Mouse (Mus musculus): Measurements from ENCODE around the gene Itgb8. TPM values are rescaled to one million over a fixed set of nuclear protein-coding genes. Genes with fewer than 3 reads are reported as not detected.

Itgb8 gene
- total and polyA plus RNA-seq, 2 experiments from 2014 or later, result 1.2 to 6.0 TPM

DNA sequence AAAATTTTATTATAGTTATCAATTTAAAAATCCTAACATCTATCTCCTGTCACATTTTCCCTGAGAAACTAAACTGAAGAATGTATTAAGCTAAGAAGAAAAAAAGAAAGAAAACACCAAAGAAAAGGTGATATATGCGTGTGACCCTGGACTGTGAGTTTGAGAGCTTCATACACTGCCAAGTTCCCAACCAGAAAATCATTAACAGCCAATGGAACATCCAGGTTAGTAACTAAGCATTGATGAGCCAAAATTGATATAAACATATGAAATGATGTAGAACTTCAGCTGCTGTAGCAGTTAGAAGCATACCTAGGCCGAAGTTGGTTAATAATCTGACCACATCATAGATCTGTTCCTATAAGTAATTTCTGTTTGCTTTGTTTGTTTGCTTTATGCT is 6.8 kb downstream of the Itgb8 start:
- DNase-seq (ENCODE audit: low spot score) (no peak), ATAC-seq (ENCODE audit: insufficient read depth, low read depth) (no peak)
- Histone ChIP-seq H3K4me1 (ENCODE audit: control insufficient read depth, insufficient read depth) (no peaks in the 10 kb centered on the region), H3K4me3 (ENCODE audit: low read depth, low read length) (no peak overlapping the region), H3K36me3 (replicated peaks; ENCODE audit: control insufficient read depth, insufficient read depth, low read length) (no peaks in the 10 kb centered on the region), H3K4me2 (ENCODE audit: low read depth, low read length) (no peak overlapping the region), H3K27ac (ENCODE audit: low read depth) (no peak overlapping the region), H3K9me3 (replicated peaks; ENCODE audit: control insufficient read depth, low read length) (no peaks in the 10 kb centered on the region), H3K9ac (replicated peaks; ENCODE audit: low read depth, low read length) (no peak overlapping the region), H3K27me3 (ENCODE audit: control insufficient read depth, insufficient read depth, low read length) (no peaks in the 10 kb centered on the region)
- TF ChIP-seq CTCF (IDR thresholded peaks at IDR 0.05; ENCODE audit: low read depth) (no peak), EP300 (IDR thresholded peaks at IDR 0.05; ENCODE audit: low read depth) (no peak)
- WGBS, result 75% methylated on average over 2 of the region's 2 CpGs

- H3K9me3 ChIP-seq (replicated peaks; ENCODE audit: control insufficient read depth, low read length), result no peaks in the 10 kb centered on the region
- no peak for TF ChIP-seq EP300 (IDR thresholded peaks at IDR 0.05; ENCODE audit: low read depth)
- TF ChIP-seq CTCF (IDR thresholded peaks at IDR 0.05; ENCODE audit: low read depth), result no peak
- H3K27ac ChIP-seq (ENCODE audit: low read depth), result no peak overlapping the region
- no peaks in the 10 kb centered on the region for H3K27me3 ChIP-seq (ENCODE audit: control insufficient read depth, insufficient read depth, low read length)
- no peak overlapping the region for H3K4me3 ChIP-seq (ENCODE audit: low read depth, low read length)
- H3K4me2 ChIP-seq (ENCODE audit: low read depth, low read length), result no peak overlapping the region
- no peak for ATAC-seq (ENCODE audit: insufficient read depth, low read depth)
- DNase-seq (ENCODE audit: low spot score), result no peak
- H3K9ac ChIP-seq (replicated peaks; ENCODE audit: low read depth, low read length), result no peak overlapping the region
- H3K4me1 ChIP-seq (ENCODE audit: control insufficient read depth, insufficient read depth), result no peaks in the 10 kb centered on the region
- H3K36me3 ChIP-seq (replicated peaks; ENCODE audit: control insufficient read depth, insufficient read depth, low read length), result no peaks in the 10 kb centered on the region
These were observed 8.2 kb downstream of the Itgb8 start for GRCm38 (mm10) chr12:119230444-119230843.

DNA sequence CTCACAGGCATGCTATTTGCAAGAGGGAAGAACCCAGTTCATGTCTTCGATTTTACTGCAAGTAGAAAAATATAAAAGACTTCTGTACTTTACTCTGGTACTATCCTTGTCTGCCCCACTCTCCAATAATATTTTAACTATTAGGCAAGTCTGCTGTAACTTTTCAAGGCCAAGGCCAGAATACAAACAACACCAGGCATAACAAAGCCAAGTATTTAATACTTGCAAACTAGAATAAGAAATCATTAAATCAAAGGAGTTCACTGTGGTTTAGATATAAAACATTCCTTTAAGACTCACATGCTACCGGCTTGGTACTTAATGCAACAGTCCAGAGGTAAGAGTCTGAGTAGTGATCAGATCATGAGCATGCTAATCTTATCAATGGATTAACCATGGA is 9.0 kb downstream of the Itgb8 start:
- H3K27ac ChIP-seq (ENCODE audit: low read depth), result no peak overlapping the region
- DNase-seq (ENCODE audit: low spot score), result no peak
- H3K4me3 ChIP-seq (ENCODE audit: low read depth, low read length), result no peak overlapping the region
- H3K4me1 ChIP-seq (ENCODE audit: control insufficient read depth, insufficient read depth), result no peaks in the 10 kb centered on the region
- H3K9me3 ChIP-seq (replicated peaks; ENCODE audit: control insufficient read depth, low read length), result no peaks in the 10 kb centered on the region
- ATAC-seq (ENCODE audit: insufficient read depth, low read depth), result no peak
- H3K36me3 ChIP-seq (replicated peaks; ENCODE audit: control insufficient read depth, insufficient read depth, low read length), result no peaks in the 10 kb centered on the region
- TF ChIP-seq CTCF (IDR thresholded peaks at IDR 0.05; ENCODE audit: low read depth) (no peak), EP300 (IDR thresholded peaks at IDR 0.05; ENCODE audit: low read depth) (no peak)
- no peaks in the 10 kb centered on the region for H3K27me3 ChIP-seq (ENCODE audit: control insufficient read depth, insufficient read depth, low read length)
- no peak overlapping the region for H3K9ac ChIP-seq (replicated peaks; ENCODE audit: low read depth, low read length)
- 72% methylated on average over 2 of the region's 2 CpGs for WGBS
- H3K4me2 ChIP-seq (ENCODE audit: low read depth, low read length), result no peak overlapping the region

DNA sequence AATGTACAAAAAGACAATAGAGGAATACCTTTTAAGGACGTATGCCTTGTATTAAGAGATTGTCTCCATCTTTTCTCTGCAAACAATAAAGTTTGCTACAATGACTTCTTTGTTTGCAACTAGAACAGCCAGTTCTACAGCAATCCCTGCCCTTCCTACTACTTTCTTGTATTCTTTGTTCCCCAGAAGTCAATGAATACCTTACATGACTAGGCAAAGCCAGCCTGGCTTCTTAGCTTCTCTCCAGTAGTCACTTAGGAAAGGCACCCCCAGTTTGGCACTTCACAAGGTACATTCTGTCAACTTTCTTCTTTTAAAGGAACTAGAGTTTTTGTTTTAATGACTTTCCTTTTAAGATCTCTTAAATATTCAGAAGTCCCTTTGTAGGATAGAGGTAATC is 10.7 kb downstream of the Itgb8 start:
- H3K27ac ChIP-seq (ENCODE audit: low read depth), result no peak overlapping the region
- ATAC-seq (ENCODE audit: insufficient read depth, low read depth), result no peak
- no peaks in the 10 kb centered on the region for H3K36me3 ChIP-seq (replicated peaks; ENCODE audit: control insufficient read depth, insufficient read depth, low read length)
- H3K9ac ChIP-seq (replicated peaks; ENCODE audit: low read depth, low read length), result no peak overlapping the region
- no peaks in the 10 kb centered on the region for H3K27me3 ChIP-seq (ENCODE audit: control insufficient read depth, insufficient read depth, low read length)
- TF ChIP-seq EP300 (IDR thresholded peaks at IDR 0.05; ENCODE audit: low read depth) (no peak), CTCF (IDR thresholded peaks at IDR 0.05; ENCODE audit: low read depth) (no peak)
- no peaks in the 10 kb centered on the region for H3K9me3 ChIP-seq (replicated peaks; ENCODE audit: control insufficient read depth, low read length)
- H3K4me1 ChIP-seq (ENCODE audit: control insufficient read depth, insufficient read depth), result no peaks in the 10 kb centered on the region
- WGBS, result 91% methylated on average over 1 of the region's 1 CpGs
- no peak for DNase-seq (ENCODE audit: low spot score)
- no peak overlapping the region for H3K4me2 ChIP-seq (ENCODE audit: low read depth, low read length)
- H3K4me3 ChIP-seq (ENCODE audit: low read depth, low read length), result no peak overlapping the region

GRCm38 (mm10) chr12:119224699-119225098 is 13.9 kb downstream of the Itgb8 start:
- Histone ChIP-seq H3K4me3 (ENCODE audit: low read depth, low read length) (no peak overlapping the region), H3K36me3 (replicated peaks; ENCODE audit: control insufficient read depth, insufficient read depth, low read length) (no peaks in the 10 kb centered on the region), H3K27me3 (ENCODE audit: control insufficient read depth, insufficient read depth, low read length) (no peaks in the 10 kb centered on the region), H3K4me2 (ENCODE audit: low read depth, low read length) (no peak overlapping the region), H3K9me3 (replicated peaks; ENCODE audit: control insufficient read depth, low read length) (no peaks in the 10 kb centered on the region), H3K4me1 (ENCODE audit: control insufficient read depth, insufficient read depth) (no peaks in the 10 kb centered on the region), H3K9ac (replicated peaks; ENCODE audit: low read depth, low read length) (no peak overlapping the region), H3K27ac (ENCODE audit: low read depth) (no peak overlapping the region)
- TF ChIP-seq CTCF (IDR thresholded peaks at IDR 0.05; ENCODE audit: low read depth) (no peak), EP300 (IDR thresholded peaks at IDR 0.05; ENCODE audit: low read depth) (no peak)
- no peak for ATAC-seq (ENCODE audit: insufficient read depth, low read depth)
- no peak for DNase-seq (ENCODE audit: low spot score)

DNA sequence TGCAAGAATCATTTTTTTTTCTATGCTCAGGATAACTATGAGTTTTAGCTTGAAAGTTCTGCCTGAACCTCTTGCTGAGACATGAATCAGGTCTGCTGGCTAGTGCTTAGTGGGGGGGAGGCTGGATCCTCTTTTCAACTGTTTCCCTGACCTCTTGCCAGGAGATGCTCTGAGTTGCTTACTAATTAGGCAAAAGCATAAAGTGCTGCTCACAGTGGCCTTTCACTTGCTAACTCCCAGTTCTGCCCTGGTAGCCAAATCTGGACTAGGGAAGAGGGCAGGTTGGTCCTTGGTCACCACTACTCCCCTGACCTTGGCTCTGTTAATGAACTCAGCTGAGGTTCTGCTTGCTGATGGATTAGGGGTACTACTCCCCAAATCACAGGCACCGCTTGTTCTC is 19.2 kb downstream of the Itgb8 start:
- 88% methylated on average over 1 of the region's 1 CpGs for whole genome bisulfite sequencing
- no peak for ATAC-seq (ENCODE audit: insufficient read depth, low read depth)

More for the DNA sequence above, 19.2 kb downstream of the Itgb8 start:
- no peaks in the 10 kb centered on the region for H3K36me3 ChIP-seq (replicated peaks; ENCODE audit: control insufficient read depth, insufficient read depth, low read length)
- DNase-seq (ENCODE audit: low spot score), result no peak
- no peak overlapping the region for H3K4me3 ChIP-seq (ENCODE audit: low read depth, low read length)
- no peak overlapping the region for H3K27ac ChIP-seq (ENCODE audit: low read depth)
- no peak overlapping the region for H3K9ac ChIP-seq (replicated peaks; ENCODE audit: low read depth, low read length)
- no peak overlapping the region for H3K4me2 ChIP-seq (ENCODE audit: low read depth, low read length)
- H3K27me3 ChIP-seq (ENCODE audit: control insufficient read depth, insufficient read depth, low read length), result no peaks in the 10 kb centered on the region
- no peaks in the 10 kb centered on the region for H3K4me1 ChIP-seq (ENCODE audit: control insufficient read depth, insufficient read depth)
- no peak for TF ChIP-seq CTCF (IDR thresholded peaks at IDR 0.05; ENCODE audit: low read depth)
- no peak for TF ChIP-seq EP300 (IDR thresholded peaks at IDR 0.05; ENCODE audit: low read depth)
- no peaks in the 10 kb centered on the region for H3K9me3 ChIP-seq (replicated peaks; ENCODE audit: control insufficient read depth, low read length)

All from heart, postnatal 0 days (tissue).